Mouse (Mus musculus) hindbrain, embryonic 13.5 days (tissue): Measurements from ENCODE around the gene Nisch. TPM values are rescaled to one million over a fixed set of nuclear protein-coding genes. Genes with fewer than 3 reads are reported as not detected.

Experiments used
- ATAC-seq: fragments of 200-750 bp; cut with Nextera tagmentation; 2 replicates; pipeline ENCODE4 v1.8.0; 2017; ENCODE audit warnings: moderate TSS enrichment; ENCODE audit not compliant: low FRiP score
- H3K27ac ChIP-seq: fragments of 300-500 bp; sonication (generic); 2 replicates; pipeline ENCODE4 v1.5.1; 2015; ENCODE audit warnings: inconsistent platforms, mild to moderate bottlenecking, moderate library complexity
- H3K27me3 ChIP-seq: fragments of 300-500 bp; sonication (generic); 2 replicates; pipeline ENCODE4 v1.6.1; 2015; ENCODE audit warnings: mild to moderate bottlenecking, inconsistent platforms
- H3K36me3 ChIP-seq: fragments of 300-500 bp; sonication (generic); 2 replicates; pipeline ENCODE4 v1.6.1; 2015; ENCODE audit warnings: mild to moderate bottlenecking, inconsistent platforms
- H3K4me1 ChIP-seq: fragments of 300-500 bp; sonication (generic); replicated peaks from 2 replicates; pipeline ENCODE4 v1.6.1; 2015; ENCODE audit warnings: inconsistent platforms
- H3K4me2 ChIP-seq: fragments of 300-500 bp; sonication (generic); 2 replicates; pipeline ENCODE4 v1.6.1; 2015; ENCODE audit warnings: inconsistent platforms, mild to moderate bottlenecking, moderate library complexity
- H3K4me3 ChIP-seq: fragments of 300-500 bp; sonication (generic); 2 replicates; pipeline ENCODE4 v1.5.1; 2015; ENCODE audit warnings: mild to moderate bottlenecking, inconsistent platforms
- H3K9ac ChIP-seq: fragments of 300-500 bp; sonication (generic); 2 replicates; pipeline ENCODE4 v1.6.1; 2015; ENCODE audit warnings: mild to moderate bottlenecking, inconsistent platforms
- H3K9me3 ChIP-seq: fragments of 300-500 bp; sonication (generic); 2 replicates; pipeline ENCODE4 v1.6.1; 2016; ENCODE audit warnings: inconsistent platforms
- WGBS: fragments of 180-500 bp; shearing (Covaris S2); methylation state at CpG from one replicate; pipeline ENCODE4 v1.1.7; 2015; 5-methylcytosine and 5-hydroxymethylcytosine counted together
- polyA plus RNA-seq: library from polyadenylated mRNA; unstranded; fragments of >200 nt; fragmentation: Nextera tagmentation; extraction: Ambion mirVana; gene quantifications from 2 replicates; pipeline ENCODE4 v1.2.1, GENCODE M21; 2015

Nisch gene
- polyA plus RNA-seq, 1 experiment from 2014 or later = 315 TPM

GRCm38 (mm10) chr14:31213868-31214267 lies 2.9 kb downstream of the Nisch start:
- Histone ChIP-seq H3K9ac (no peak overlapping the region), H3K36me3 (no peaks in the 10 kb centered on the region), H3K27ac (no peak overlapping the region), H3K4me3 (no peak overlapping the region), H3K4me2 (no peak overlapping the region), H3K27me3 (peaks cover 8% of the 10 kb centered on the region; the same call in 1 of the 2 replicates), H3K4me1 (peaks cover 16% of the 10 kb centered on the region), H3K9me3 (no peaks in the 10 kb centered on the region)
- ATAC-seq = no peak
- WGBS = 73% methylated on average over 8 of the region's 8 CpGs

- no peak for ATAC-seq
These were observed 4.2 kb downstream of the Nisch start for GRCm38 (mm10) chr14:31212499-31212898.

GRCm38 (mm10) chr14:31211854-31212253 lies 4.9 kb downstream of the Nisch start:
- no peak overlapping the region for H3K4me2 ChIP-seq
- peaks cover 8% of the 10 kb centered on the region; the same call in 1 of the 2 replicates for H3K27me3 ChIP-seq
- peaks cover 16% of the 10 kb centered on the region for H3K4me1 ChIP-seq
- H3K4me3 ChIP-seq = no peak overlapping the region
- no peaks in the 10 kb centered on the region for H3K9me3 ChIP-seq
- H3K27ac ChIP-seq = no peak overlapping the region
- H3K9ac ChIP-seq = no peak overlapping the region
- no peak for ATAC-seq
- no peaks in the 10 kb centered on the region for H3K36me3 ChIP-seq
- 90% methylated on average over 6 of the region's 6 CpGs for whole genome bisulfite sequencing

More at GRCm38 (mm10) chr14:31212499-31212898, 4.2 kb downstream of the Nisch start:
- Histone ChIP-seq H3K36me3 (no peaks in the 10 kb centered on the region), H3K4me2 (no peak overlapping the region), H3K4me1 (peaks cover 12% of the 10 kb centered on the region), H3K4me3 (no peak overlapping the region), H3K9me3 (no peaks in the 10 kb centered on the region), H3K9ac (no peak overlapping the region), H3K27ac (no peak overlapping the region), H3K27me3 (peaks cover 8% of the 10 kb centered on the region; the same call in 1 of the 2 replicates)
- 89% methylated on average over 3 of the region's 3 CpGs for WGBS

GRCm38 (mm10) chr14:31209133-31209557 lies 7.6 kb downstream of the Nisch start:
- ATAC-seq = no peak
- Histone ChIP-seq H3K4me2 (no peak overlapping the region), H3K27ac (no peak overlapping the region), H3K4me1 (peaks cover 23% of the 10 kb centered on the region), H3K4me3 (no peak overlapping the region), H3K9ac (no peak overlapping the region), H3K9me3 (no peaks in the 10 kb centered on the region), H3K36me3 (peaks cover 3% of the 10 kb centered on the region), H3K27me3 (peaks cover 3% of the 10 kb centered on the region; the same call in 1 of the 2 replicates)
- WGBS = 87% methylated on average over 4 of the region's 4 CpGs

- no peaks in the 10 kb centered on the region for H3K9me3 ChIP-seq
- H3K4me3 ChIP-seq = peak within 1 kb of the TSS; percentile 72
- H3K4me1 ChIP-seq = peaks cover 27% of the 10 kb centered on the region
- H3K4me2 ChIP-seq = peak within 1 kb of the TSS; percentile 99
- peak within 1 kb of the TSS; percentile 93 for H3K27ac ChIP-seq
- ATAC-seq = no peak
- peak within 1 kb of the TSS; percentile 91 for H3K9ac ChIP-seq
- WGBS = 88% methylated on average over 2 of the region's 2 CpGs
- peaks cover 13% of the 10 kb centered on the region for H3K36me3 ChIP-seq
- peaks cover 3% of the 10 kb centered on the region; the same call in 1 of the 2 replicates for H3K27me3 ChIP-seq
These were observed 8.7 kb downstream of the Nisch start, which contains the start of gene Tnnc1 for GRCm38 (mm10) chr14:31208084-31208483. Tnnc1 (plus strand) TSS chr14:31208312.

- peak overlapping the region; percentile 93 for H3K27ac ChIP-seq
- peaks cover 3% of the 10 kb centered on the region; the same call in 1 of the 2 replicates for H3K27me3 ChIP-seq
- peak overlapping the region; percentile 99 for H3K4me2 ChIP-seq
- peak; percentile 47 for ATAC-seq
- H3K9me3 ChIP-seq = no peaks in the 10 kb centered on the region
- 78% methylated on average over 13 of the region's 13 CpGs for WGBS
- peak overlapping the region; percentile 91 for H3K9ac ChIP-seq
- H3K4me3 ChIP-seq = peak overlapping the region; percentile 72
- H3K4me1 ChIP-seq = peaks cover 27% of the 10 kb centered on the region
- H3K36me3 ChIP-seq = peaks cover 21% of the 10 kb centered on the region
These were observed 9.5 kb downstream of the Nisch start for GRCm38 (mm10) chr14:31207070-31207830.

- Histone ChIP-seq H3K4me3 (peak overlapping the region; percentile 72), H3K36me3 (peaks cover 29% of the 10 kb centered on the region), H3K9ac (peak overlapping the region; percentile 91), H3K4me2 (peak overlapping the region; percentile 99), H3K9me3 (no peaks in the 10 kb centered on the region), H3K27ac (peak overlapping the region; percentile 93), H3K27me3 (peaks cover 3% of the 10 kb centered on the region; the same call in 1 of the 2 replicates), H3K4me1 (peaks cover 27% of the 10 kb centered on the region)
- ATAC-seq = peak; percentile 60
- WGBS = under 1% methylated on average over 48 of the region's 48 CpGs
These were observed 10.2 kb downstream of the Nisch start for GRCm38 (mm10) chr14:31206472-31206981.

GRCm38 (mm10) chr14:31205562-31206467 lies 10.9 kb downstream of the Nisch start:
- Histone ChIP-seq H3K4me2 (peak overlapping the region; percentile 99), H3K9me3 (no peaks in the 10 kb centered on the region), H3K4me1 (peaks cover 30% of the 10 kb centered on the region), H3K27ac (peak overlapping the region; percentile 93), H3K36me3 (peaks cover 32% of the 10 kb centered on the region), H3K9ac (peak overlapping the region; percentile 91), H3K4me3 (peak overlapping the region; percentile 72), H3K27me3 (peaks cover 3% of the 10 kb centered on the region; the same call in 1 of the 2 replicates)
- WGBS = under 1% methylated on average over 39 of the region's 39 CpGs
- peak; percentile 69 for ATAC-seq

- Histone ChIP-seq H3K4me2 (peak overlapping the region; percentile 99), H3K4me1 (peaks cover 32% of the 10 kb centered on the region), H3K9me3 (no peaks in the 10 kb centered on the region), H3K4me3 (peak overlapping the region; percentile 72), H3K27ac (peak overlapping the region; percentile 93), H3K27me3 (peaks cover 3% of the 10 kb centered on the region; the same call in 1 of the 2 replicates), H3K9ac (peak overlapping the region; percentile 91), H3K36me3 (peaks cover 38% of the 10 kb centered on the region)
- 0 out of 2 replicates have a peak, but pooled peaks have one; percentile 1 for ATAC-seq
- WGBS = 21% methylated on average over 8 of the region's 8 CpGs
These were observed 11.5 kb downstream of the Nisch start for GRCm38 (mm10) chr14:31205244-31205561.

GRCm38 (mm10) chr14:31204844-31205243 lies 11.9 kb downstream of the Nisch start:
- Histone ChIP-seq H3K9ac (peak overlapping the region; percentile 91), H3K4me2 (peak overlapping the region; percentile 99), H3K9me3 (no peaks in the 10 kb centered on the region), H3K27ac (peak overlapping the region; percentile 93), H3K4me3 (peak overlapping the region; percentile 72), H3K27me3 (peaks cover 3% of the 10 kb centered on the region; the same call in 1 of the 2 replicates), H3K4me1 (peaks cover 36% of the 10 kb centered on the region), H3K36me3 (peaks cover 42% of the 10 kb centered on the region)
- WGBS = 80% methylated on average over 4 of the region's 4 CpGs
- no peak for ATAC-seq

- H3K9ac ChIP-seq = no peak overlapping the region
- WGBS = 88% methylated on average over 3 of the region's 3 CpGs
- no peak for ATAC-seq
- H3K36me3 ChIP-seq = peaks cover 73% of the 10 kb centered on the region
- H3K27ac ChIP-seq = no peak overlapping the region
- no peaks in the 10 kb centered on the region for H3K27me3 ChIP-seq
- H3K9me3 ChIP-seq = no peaks in the 10 kb centered on the region
- H3K4me1 ChIP-seq = peaks cover 37% of the 10 kb centered on the region
- H3K4me3 ChIP-seq = no peak overlapping the region
- no peak overlapping the region for H3K4me2 ChIP-seq
These were observed 16.7 kb downstream of the Nisch start for GRCm38 (mm10) chr14:31200038-31200437.

- Histone ChIP-seq H3K4me3 (no peak overlapping the region), H3K4me1 (peaks cover 34% of the 10 kb centered on the region), H3K36me3 (peaks cover 77% of the 10 kb centered on the region), H3K27me3 (no peaks in the 10 kb centered on the region), H3K4me2 (no peak overlapping the region), H3K9me3 (no peaks in the 10 kb centered on the region), H3K27ac (no peak overlapping the region), H3K9ac (no peak overlapping the region)
- no peak for ATAC-seq
- 95% methylated on average over 7 of the region's 7 CpGs for WGBS
These were observed 17.1 kb downstream of the Nisch start for GRCm38 (mm10) chr14:31199599-31199998.
